Comparison of ENCODE assay signal across 28 mouse cellular contexts in genomic region chr17:46915129-46915528, GRCm38 (mm10). TPM values are rescaled to one million over a fixed set of nuclear protein-coding genes. Genes with fewer than 3 reads are reported as not detected.
"Had no signal": no experiment of that assay in that cellular context is flagged by ENCODE, and none has a peak within 500 bp of the region (broad histone marks: within the 10 kb centered on the region; RNA-seq: fewer than 3 reads in every experiment).

No protein-coding gene starts in this region.

- ATAC-seq: hindbrain, embryonic 16.5 days; inflammation-experienced regulatory T-cells, adult 6 months; intestine, postnatal 0 days had no signal

- H3K9me3 ChIP-seq: heart, embryonic 10.5 days; heart, embryonic 12.5 days; hindbrain, embryonic 10.5 days; hindbrain, embryonic 12.5 days; limb, embryonic 10.5 days; limb, embryonic 12.5 days had no signal

- DNase-seq: gastrocnemius, postnatal 14 days; gastrocnemius, postnatal 36 days; heart, adult 11 months; heart, postnatal 10 days; heart, postnatal 4 days; kidney, adult 18-20 months; kidney, adult 8-10 months; kidney, postnatal 10 days; kidney, postnatal 25 days; kidney, postnatal 4 days; liver had no signal

- H3K4me1 ChIP-seq: limb, embryonic 12.5 days had no signal

- H3K4me2 ChIP-seq: heart, embryonic 12.5 days; hindbrain, embryonic 12.5 days; hindbrain, embryonic 14.5 days; limb, embryonic 12.5 days; liver, embryonic 11.5 days had no signal

- H3K36me3 ChIP-seq: heart, embryonic 10.5 days; heart, embryonic 12.5 days; hindbrain, embryonic 10.5 days; hindbrain, embryonic 12.5 days; limb, embryonic 10.5 days; limb, embryonic 12.5 days had no signal

- H3K27ac ChIP-seq: heart, embryonic 10.5 days; hindbrain, embryonic 10.5 days; hindbrain, embryonic 12.5 days; hindbrain, embryonic 14.5 days; layer of hippocampus, adult 2 months; left cerebral cortex, adult 2 months; limb, embryonic 10.5 days; limb, embryonic 12.5 days had no signal

- H3K9ac ChIP-seq: heart, embryonic 12.5 days; hindbrain, embryonic 12.5 days; hindbrain, embryonic 14.5 days; limb, embryonic 12.5 days had no signal

- H3K27me3 ChIP-seq: heart, embryonic 12.5 days; hindbrain, embryonic 12.5 days; limb, embryonic 12.5 days had no signal

- H3K4me3 ChIP-seq: heart, embryonic 10.5 days; heart, embryonic 12.5 days; hindbrain, embryonic 10.5 days; hindbrain, embryonic 12.5 days; layer of hippocampus, adult 2 months; left cerebral cortex, adult 2 months; limb, embryonic 10.5 days; limb, embryonic 12.5 days had no signal

RNA-seq across cellular contexts. Expression of gene Prph2, which starts 4.9 kb away (rescaled TPM):
- polyA plus RNA-seq: gonadal fat pad, adult 2 months; heart, embryonic 10.5 days; heart, embryonic 12.5 days; heart, embryonic 14.5 days; heart, embryonic 16.5 days; hindbrain, embryonic 10.5 days; hindbrain, embryonic 12.5 days; hindbrain, embryonic 14.5 days; hindbrain, embryonic 16.5 days; inflammation-experienced regulatory T-cells, adult 6 months; intestine, postnatal 0 days; limb, embryonic 10.5 days; limb, embryonic 12.5 days; limb, embryonic 14.5 days; liver, embryonic 11.5 days had no signal
